Comparison of ENCODE assay signal across 9 mouse cellular contexts in genomic region chr1:181728707-181729106, GRCm38 (mm10).
DNase-seq lines count a peak whose midpoint lies in the region; ATAC-seq and TF ChIP-seq lines count a peak whose summit lies in the region.
"Had no signal": no experiment of that assay in that cellular context is flagged by ENCODE, and none has a peak within 500 bp of the region (broad histone marks: within the 10 kb centered on the region; RNA-seq: fewer than 3 reads in every experiment).

No protein-coding gene starts in this region.

- peak; percentile 72 for TF ChIP-seq CTCF in layer of hippocampus, adult 2 months (conservative IDR thresholded peaks at IDR 0.05)

- peak; percentile 63 for DNase-seq in CD4-positive, CD25-positive, alpha-beta regulatory T cell, adult 2 months (ENCODE audit: low read depth, low spot score)
- DNase-seq in layer of hippocampus, adult 2 months (ENCODE audit: low spot score in 2 of 2), result peak in 1 of 2 experiments; percentile 21
- no peak for DNase-seq in layer of hippocampus, postnatal 36 days
- peak; percentile 10 for DNase-seq in adipocyte (ENCODE audit: low spot score)
- peak; percentile 23 to 60 for DNase-seq in heart, postnatal 10 days
- DNase-seq in lung, postnatal 14 days, result peak; percentile 57
- no peak for DNase-seq in Muller cell, postnatal 12 days (ENCODE audit: inconsistent ontology term)

- ATAC-seq in CD4-positive, CD25-positive, alpha-beta regulatory T cell, adult 4 months, result no peak

- no peak overlapping the region for H3K4me3 ChIP-seq in layer of hippocampus, adult 2 months
- H3K4me3 ChIP-seq: limb, embryonic 13.5 days had no signal

- H3K27ac ChIP-seq in layer of hippocampus, adult 2 months, result no peak overlapping the region
- H3K27ac ChIP-seq: limb, embryonic 13.5 days had no signal

- intact Hi-C loops in heart, postnatal 10 days (cut with DNase I), result loop anchor here (1.0 to 5.0 kb wide), 2 partner anchors 94 to 153 kb away; no protein-coding TSS in a partner anchor

Comparison
In these comparisons a context has a peak if more than half of its experiments do, and no peak if none do; other contexts are left out.
1. DNase-seq: peak in CD4-positive, CD25-positive, alpha-beta regulatory T cell, adult 2 months (single experiment), adipocyte (single experiment), heart, postnatal 10 days (2 of 2) and lung, postnatal 14 days (single experiment); none in layer of hippocampus, postnatal 36 days (0 of 2) and Muller cell, postnatal 12 days (single experiment).